Mouse (Mus musculus) brain, embryonic 14.5 days (tissue): Measurements from ENCODE around the gene Stat5b. TPM values are rescaled to one million over a fixed set of nuclear protein-coding genes. Genes with fewer than 3 reads are reported as not detected.

Experiments used
- DNase-seq: peaks from one replicate; pipeline ENCODE4 v3.0.0-alpha.2; 2011; ENCODE audit warnings: low read depth
- CTCF ChIP-seq: fragments of 200-500 bp; IDR thresholded peaks from 2 replicates; pipeline ENCODE4 v1.5.1; 2012; ENCODE audit warnings: inconsistent platforms, mild to moderate bottlenecking, moderate library complexity, borderline replicate concordance; ENCODE audit not compliant: insufficient read depth, insufficient read length; ENCODE audit errors: extremely low read depth
- POLR2A ChIP-seq: fragments of 200-500 bp; IDR thresholded peaks from 2 replicates; pipeline ENCODE4 v1.6.1; 2012; ENCODE audit warnings: mild to moderate bottlenecking, inconsistent platforms, borderline replicate concordance; ENCODE audit not compliant: poor library complexity, insufficient read depth, insufficient read length, severe bottlenecking; ENCODE audit errors: extremely low read depth
- polyA plus RNA-seq: library from polyadenylated mRNA; depleted of rRNA; stranded (reverse); fragments of >200 nt; gene quantifications from 2 replicates; pipeline ENCODE4 v1.2.3, GENCODE M21; 2012

Stat5b gene
- polyA plus RNA-seq, 1 experiment = 21.5 TPM

DNA sequence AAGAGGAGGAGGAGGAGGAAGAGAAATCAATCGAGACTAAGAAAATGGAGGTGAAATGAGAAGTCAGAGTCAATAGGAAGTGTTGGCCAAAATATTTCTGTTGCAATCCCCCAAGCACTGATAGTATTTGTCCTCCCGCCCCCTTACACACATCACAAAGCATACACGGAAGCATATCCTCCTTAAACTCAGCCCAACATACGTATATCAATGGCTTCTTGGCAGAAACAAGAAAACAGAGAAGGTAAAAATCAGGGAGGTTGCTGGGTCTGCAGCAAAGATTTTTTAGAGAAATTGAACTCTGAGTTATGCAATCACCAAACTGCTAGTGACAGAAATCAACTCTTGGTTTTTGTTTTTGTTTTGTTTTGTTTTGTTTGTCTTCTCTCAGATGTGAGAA lies 2.4 kb downstream of the Stat5b start:
- no peak for DNase-seq
- TF ChIP-seq CTCF (no peak), POLR2A (no peak)

DNA sequence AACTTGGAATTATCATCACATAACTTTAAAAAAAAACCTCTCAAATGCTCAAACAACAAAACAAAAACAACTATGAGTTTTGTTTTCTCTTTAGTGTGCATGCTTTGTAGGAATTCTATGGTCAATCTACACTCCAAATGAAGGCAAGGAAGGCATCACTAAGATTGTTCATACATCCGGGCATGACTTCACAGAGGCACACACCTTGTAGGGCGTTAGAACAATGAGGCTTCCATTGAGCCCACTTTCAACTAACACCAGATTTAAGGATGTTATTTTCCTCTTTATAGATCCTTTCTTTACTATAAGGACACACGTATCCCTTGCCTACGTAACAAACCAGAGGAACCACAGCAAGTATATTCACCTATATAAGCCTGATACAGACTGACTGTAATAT lies 3.0 kb downstream of the Stat5b start:
- TF ChIP-seq POLR2A (no peak), CTCF (no peak)
- DNase-seq = no peak

DNA sequence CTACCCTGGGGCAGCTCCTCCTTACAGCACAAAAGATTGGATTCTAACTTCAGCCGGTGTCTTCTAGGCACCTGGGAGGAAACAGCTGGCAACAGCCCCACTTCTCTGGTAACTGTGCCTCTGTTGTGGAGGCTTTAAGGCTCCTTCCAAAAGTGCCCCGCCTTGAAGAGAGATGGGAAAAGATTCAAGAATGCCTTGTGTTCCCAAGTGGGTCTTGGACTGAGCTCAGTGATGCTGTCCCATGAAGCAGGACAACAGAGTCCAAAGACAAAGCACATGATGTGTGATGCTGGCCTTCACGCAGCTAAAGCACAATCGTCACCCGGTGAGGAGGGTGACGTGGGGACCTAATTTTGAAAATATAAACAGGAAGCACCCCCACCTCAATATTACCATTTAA lies 4.7 kb downstream of the Stat5b start:
- TF ChIP-seq POLR2A (no peak), CTCF (no peak)

DNA sequence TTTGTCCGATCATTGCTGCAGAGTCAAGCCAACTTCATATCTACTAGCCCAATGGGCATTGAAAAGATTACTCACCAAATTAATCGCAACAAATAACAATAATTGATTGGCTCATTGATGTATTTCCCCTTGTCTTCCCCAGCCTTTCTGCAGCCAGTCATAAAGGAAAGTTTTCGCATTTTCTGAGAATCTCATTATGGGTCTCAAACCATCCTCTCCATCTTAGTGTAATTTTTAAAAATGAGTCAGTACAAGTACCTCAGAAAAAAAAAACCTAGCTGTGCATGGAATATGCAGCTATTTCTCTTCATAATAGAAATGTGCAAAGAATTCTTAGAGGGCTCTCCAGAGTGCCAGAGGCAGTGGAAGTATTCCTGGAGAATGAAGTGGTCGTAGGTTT lies 6.4 kb downstream of the Stat5b start:
- TF ChIP-seq CTCF = no peak
- TF ChIP-seq POLR2A = no peak
- no peak for DNase-seq

More for the DNA sequence above, 4.7 kb downstream of the Stat5b start:
- no peak for DNase-seq

DNA sequence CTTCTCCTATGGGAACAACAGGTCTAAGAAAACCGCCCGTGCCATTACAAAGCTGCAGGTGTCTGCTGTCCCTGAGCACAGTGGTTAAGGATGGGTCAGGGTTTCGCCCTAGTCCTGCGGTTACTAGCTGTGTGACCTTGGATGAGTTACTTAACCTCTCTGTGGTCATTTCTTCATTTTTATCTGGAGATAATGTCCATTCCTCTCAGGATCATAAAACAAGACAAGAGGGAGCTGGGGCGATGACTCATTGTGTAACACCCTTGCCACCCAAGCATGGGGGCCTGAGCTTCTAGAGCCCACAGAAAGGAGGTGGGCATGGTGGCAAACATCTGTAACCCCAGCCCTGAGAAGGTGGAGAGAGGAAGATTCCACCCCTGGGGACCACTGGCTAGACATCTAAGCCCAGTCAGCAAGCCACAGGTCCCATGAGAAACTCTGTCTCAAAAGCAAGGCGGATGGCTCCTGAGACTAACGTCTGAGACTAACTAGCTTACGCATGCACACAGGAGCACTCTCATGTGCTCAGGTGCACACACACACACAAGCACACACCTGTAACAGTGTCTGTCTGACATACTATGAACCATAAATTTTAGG lies 7.4 kb downstream of the Stat5b start:
- DNase-seq = no peak
- TF ChIP-seq POLR2A (no peak), CTCF (no peak)

DNA sequence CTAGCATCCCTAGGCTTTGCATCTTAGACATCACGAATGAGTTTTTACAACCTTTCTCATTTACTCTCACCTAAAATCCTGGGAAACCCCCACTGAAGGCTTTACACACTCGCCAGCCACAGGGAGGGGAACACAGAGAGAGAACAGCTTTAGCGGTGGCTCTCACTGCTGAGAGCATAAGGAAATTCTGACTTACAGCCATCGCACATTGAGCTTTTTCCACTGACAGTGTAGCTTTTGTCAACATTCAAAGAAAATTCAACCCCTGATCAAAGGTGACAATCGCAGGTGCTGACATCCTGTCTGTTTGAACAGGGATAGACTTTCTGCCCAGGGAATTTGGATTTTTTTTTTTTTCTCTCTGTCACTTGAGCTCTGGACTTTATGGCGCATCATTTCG lies 8.5 kb downstream of the Stat5b start:
- TF ChIP-seq CTCF (no peak), POLR2A (no peak)
- no peak for DNase-seq

DNA sequence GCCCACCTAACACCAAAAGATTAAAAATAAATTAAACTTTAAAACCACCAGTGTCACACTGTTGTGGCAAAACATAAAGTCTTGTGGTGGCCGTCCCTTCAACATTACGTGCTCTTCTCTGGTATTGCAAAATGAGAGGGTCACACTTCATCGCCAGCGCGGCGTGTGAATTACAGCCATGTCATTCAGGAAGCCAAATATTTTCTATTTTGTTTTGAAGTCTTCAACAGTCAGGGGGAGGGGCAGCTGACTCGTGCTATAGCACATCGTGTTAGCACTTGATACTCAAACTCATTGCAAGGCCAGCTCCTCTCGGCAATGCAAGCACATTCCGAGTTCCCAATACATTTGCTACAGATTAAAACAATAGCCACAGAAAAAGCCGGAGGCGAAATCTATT lies 9.7 kb downstream of the Stat5b start:
- TF ChIP-seq POLR2A = no peak
- no peak for TF ChIP-seq CTCF
- no peak for DNase-seq

DNA sequence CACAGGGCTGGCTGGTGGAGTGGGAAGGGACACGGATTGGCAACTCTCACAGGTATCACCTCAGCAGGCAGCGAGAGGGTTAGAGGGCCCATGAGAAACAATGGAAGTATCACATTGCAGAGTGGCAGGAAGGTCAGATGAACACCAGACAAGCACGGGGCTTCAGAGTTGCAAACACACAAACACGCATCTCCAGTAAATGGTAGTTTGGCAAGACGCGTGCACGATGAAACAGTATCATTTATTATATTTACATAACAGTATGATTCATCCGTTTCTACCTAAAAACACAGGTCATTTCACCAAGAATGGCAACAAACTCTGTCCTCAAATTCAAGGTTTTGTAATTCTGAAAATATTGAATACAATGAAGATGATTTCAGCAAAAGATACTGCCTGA lies 11.0 kb downstream of the Stat5b start:
- DNase-seq = no peak
- TF ChIP-seq CTCF (no peak), POLR2A (no peak)

DNA sequence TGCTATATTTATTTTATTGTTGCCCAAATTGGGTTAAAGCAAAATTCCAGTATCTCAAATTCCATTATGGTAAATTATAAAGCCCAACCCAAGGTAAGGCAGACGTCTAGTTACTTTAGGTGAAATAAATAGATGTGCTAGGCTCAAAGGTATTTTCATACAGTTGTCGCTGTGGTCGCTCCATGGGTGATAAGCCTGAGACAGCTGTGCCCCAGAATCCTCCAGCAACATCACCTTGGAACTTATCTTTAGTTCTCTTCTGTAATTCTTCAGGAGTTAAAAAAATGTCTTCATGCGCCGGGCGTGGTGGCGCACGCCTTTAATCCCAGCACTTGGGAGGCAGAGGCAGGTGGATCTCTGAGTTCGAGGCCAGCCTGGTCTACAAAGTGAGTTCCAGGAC lies 11.6 kb downstream of the Stat5b start:
- TF ChIP-seq CTCF = no peak
- TF ChIP-seq POLR2A = no peak
- no peak for DNase-seq

DNA sequence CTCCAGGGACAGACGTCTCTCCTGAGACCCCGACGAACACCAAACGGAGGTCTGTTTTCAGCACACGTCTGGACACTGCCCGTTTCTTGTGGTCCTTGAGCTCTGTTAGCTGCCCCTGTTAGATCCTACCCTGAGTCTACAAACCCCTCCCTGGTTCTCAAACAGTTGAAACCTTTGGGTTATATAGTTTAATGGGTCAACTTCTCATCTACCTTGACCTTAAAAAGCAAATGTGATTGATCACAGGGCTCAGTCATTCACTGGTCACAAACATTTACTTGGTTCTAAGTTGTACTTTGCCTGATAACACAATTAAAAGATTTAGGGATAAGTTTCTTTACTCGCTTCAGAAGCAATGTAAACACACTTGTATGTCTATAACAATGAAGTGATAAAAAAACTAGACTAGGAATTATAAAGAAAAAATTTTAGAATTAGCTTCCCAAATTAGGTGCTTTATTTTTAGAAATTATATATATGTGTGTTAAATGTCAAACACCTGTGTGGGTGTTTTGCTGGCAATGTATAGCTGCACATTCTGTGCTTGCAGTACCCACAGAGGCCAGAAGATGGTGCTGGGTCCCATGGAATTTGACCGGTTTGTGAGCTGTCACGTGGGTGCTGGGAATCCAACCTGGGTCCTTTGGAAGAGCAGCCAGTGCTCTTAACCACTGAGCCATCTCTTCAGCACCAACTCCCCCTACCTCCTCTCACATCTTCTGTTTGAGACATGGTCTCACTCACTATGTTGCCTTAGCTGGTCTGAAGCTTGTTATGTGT lies 13.4 kb downstream of the Stat5b start:
- no peak for TF ChIP-seq POLR2A
- peak; percentile 37; the same call in 1 of the 2 replicates for TF ChIP-seq CTCF
- no peak for DNase-seq

DNA sequence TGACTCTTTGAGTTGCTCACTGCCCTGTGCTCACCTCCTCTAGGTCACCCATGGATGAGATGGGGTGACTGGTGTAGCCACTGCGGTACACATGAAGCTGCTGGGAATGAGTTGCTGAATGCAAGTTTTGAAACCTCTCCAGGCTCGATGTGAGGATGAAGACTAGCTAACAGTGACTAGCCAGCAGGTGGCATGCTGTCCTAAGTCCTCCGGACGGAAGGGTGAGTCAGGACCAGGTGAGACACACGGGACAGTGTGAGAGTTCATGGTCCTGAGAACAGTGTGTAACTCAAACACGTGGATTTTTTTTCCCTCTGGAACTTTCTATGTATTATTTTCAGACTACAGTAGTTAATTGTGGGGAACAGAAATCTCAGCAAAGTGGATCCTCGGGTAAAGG lies 17.1 kb downstream of the Stat5b start:
- no peak for DNase-seq
- TF ChIP-seq POLR2A = no peak
- TF ChIP-seq CTCF = peak; percentile 11; the same call in 1 of the 2 replicates

DNA sequence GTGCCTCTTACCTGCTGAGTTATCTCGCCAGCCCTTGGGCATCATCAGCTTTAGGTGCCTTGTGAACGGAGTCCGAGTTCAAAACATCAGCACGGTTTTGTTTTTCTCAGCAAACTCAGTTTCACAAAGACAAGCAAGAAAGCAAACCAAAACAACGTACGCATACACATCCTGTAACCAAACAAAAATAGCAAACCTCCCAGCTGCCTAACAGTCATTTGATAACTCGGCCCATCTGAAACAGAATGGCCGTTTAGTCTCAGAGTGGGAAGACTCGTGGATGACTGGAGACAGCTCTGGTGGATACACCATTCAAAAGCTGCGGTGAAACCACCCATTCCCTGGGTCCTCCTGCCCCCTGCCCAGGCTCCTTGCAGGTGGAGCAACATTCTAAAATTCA lies 19.1 kb downstream of the Stat5b start:
- no peak for DNase-seq
- no peak for TF ChIP-seq POLR2A
- no peak for TF ChIP-seq CTCF

DNA sequence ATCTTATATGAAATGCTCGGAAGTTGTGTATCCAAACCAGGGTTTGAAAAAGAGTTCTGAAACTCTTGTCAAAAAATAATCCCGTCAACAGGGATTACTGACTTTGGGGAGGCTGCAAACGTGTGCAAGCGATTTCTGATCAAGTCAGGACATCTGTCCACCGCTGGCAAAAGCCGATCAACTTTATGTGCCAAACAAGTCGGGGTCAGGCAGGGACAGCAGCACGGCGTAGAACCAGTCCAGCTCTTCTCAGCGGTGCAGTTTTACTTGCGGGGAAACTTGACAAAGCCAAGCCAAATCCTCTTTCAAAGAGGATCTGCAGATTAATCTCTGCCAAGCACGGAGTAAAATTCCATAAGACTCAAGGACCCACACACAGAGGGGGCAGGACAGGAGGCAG lies 20.8 kb downstream of the Stat5b start:
- DNase-seq = no peak

More for the DNA sequence above, 20.8 kb downstream of the Stat5b start:
- no peak for TF ChIP-seq POLR2A
- TF ChIP-seq CTCF = no peak
